Mouse (Mus musculus) E14TG2a.4 (cell line): Measurements from ENCODE around the gene Gng5.

Source experiments
- CTCF ChIP-seq: conservative IDR thresholded peaks from 2 replicates; pipeline ENCODE4 v1.5.1; 2014; ENCODE audit warnings: low read length
- NANOG ChIP-seq: IDR thresholded peaks from 2 replicates; pipeline ENCODE4 v1.6.1; 2014; ENCODE audit warnings: borderline replicate concordance, low read length, mixed read lengths
- POU5F1 ChIP-seq: IDR thresholded peaks from 2 replicates; pipeline ENCODE4 v1.6.1; 2014; ENCODE audit warnings: low read length, borderline replicate concordance

- TF ChIP-seq CTCF (no peak), POU5F1 (no peak), NANOG (no peak)
These were observed 1.2 kb downstream of the Gng5 start for GRCm38 (mm10) chr3:146500810-146501201.
